Comparison of ENCODE assay signal across 26 mouse cellular contexts in genomic region chr9:42396141-42396540, GRCm38 (mm10). TPM values are rescaled to one million over a fixed set of nuclear protein-coding genes. Genes with fewer than 3 reads are reported as not detected.
DNase-seq lines count a peak whose midpoint lies in the region; ATAC-seq and TF ChIP-seq lines count a peak whose summit lies in the region.
"Had no signal": no experiment of that assay in that cellular context is flagged by ENCODE, and none has a peak within 500 bp of the region (broad histone marks: within the 10 kb centered on the region; RNA-seq: fewer than 3 reads in every experiment).

No protein-coding gene starts in this region.

- H3K79me2 ChIP-seq in CH12.LX (replicated peaks; ENCODE audit: control insufficient read depth, extremely low read depth, insufficient read depth, poor library complexity, severe bottlenecking) = no peaks in the 10 kb centered on the region

- 31% methylated on average over 2 of the region's 2 CpGs for WGBS in heart, embryonic 16.5 days

- intact Hi-C loops in heart, postnatal 36 days (cut with DNase I) = no loop called here
- intact Hi-C loops in heart, postnatal 10 days (cut with DNase I) = no loop called here

- H3K27me3 ChIP-seq in heart, embryonic 16.5 days (ENCODE audit: control insufficient read depth, insufficient read depth, low read length) = peaks cover 12% of the 10 kb centered on the region
- H3K27me3 ChIP-seq in CH12.LX (replicated peaks) = no peaks in the 10 kb centered on the region
- H3K27me3 ChIP-seq: embryonic facial prominence, embryonic 13.5 days; embryonic facial prominence, embryonic 15.5 days had no signal

- no peak overlapping the region for H3K4me2 ChIP-seq in heart, embryonic 16.5 days (ENCODE audit: low read depth, low read length)
- peak overlapping the region; percentile 44 for H3K4me2 ChIP-seq in CH12.LX (ENCODE audit: insufficient read depth, low read depth, poor library complexity, severe bottlenecking)
- H3K4me2 ChIP-seq: embryonic facial prominence, embryonic 13.5 days; embryonic facial prominence, embryonic 15.5 days; forebrain, embryonic 12.5 days had no signal

- TF ChIP-seq RAD21 in CH12.LX (IDR thresholded peaks at IDR 0.05; ENCODE audit: low read depth, low read length) = no peak

- in situ Hi-C loops in CH12.LX (cut with MboI; ENCODE audit: low pct_ligation_motif_present, low pct_unique_long_range_greater_than_20kb, low sequenced_read_pairs) = loop anchor here (5.0 to 25.0 kb wide), 2 partner anchors 76 to 391 kb away; no protein-coding TSS in a partner anchor

- no peak for TF ChIP-seq POLR2A in CH12.LX (IDR thresholded peaks at IDR 0.05; ENCODE audit: low read depth, low read length)

- H3K27ac ChIP-seq in heart, embryonic 16.5 days (ENCODE audit: low read length) = no peak overlapping the region
- H3K27ac ChIP-seq in CH12.LX (ENCODE audit: insufficient read depth, low read depth) = no peak overlapping the region
- H3K27ac ChIP-seq: embryonic facial prominence, embryonic 13.5 days; embryonic facial prominence, embryonic 15.5 days; forebrain, embryonic 10.5 days; forebrain, embryonic 12.5 days had no signal

- DNase-seq in heart, postnatal 36 days = no peak
- peak; percentile 33 to 36 for DNase-seq in heart, postnatal 10 days
- no peak for DNase-seq in heart, adult 11 months
- peak; percentile 79 for DNase-seq in CH12.LX (ENCODE audit: extremely low read depth)
- no peak for DNase-seq in spleen, postnatal 36 days (ENCODE audit: low spot score in 2 of 2)
- DNase-seq: adrenal gland, adult 2 months; adrenal gland, postnatal 10 days; adrenal gland, postnatal 25 days; B cell, adult 2 months; cerebellum, adult 11 months; cerebellum, adult 18-20 months; cerebellum, adult 8-10 months; cerebellum, adult 9-11 months; cerebellum, postnatal 14 days; cerebellum, postnatal 36 days; embryo, embryonic 11 days; forebrain, postnatal 0 days had no signal

- ATAC-seq in heart, embryonic 16.5 days (replicated peaks; ENCODE audit: extremely low read depth, insufficient read depth, low FRiP score) = peak; percentile 37; the same call in 1 of the 2 replicates
- ATAC-seq: CD4-positive, CD25-positive, alpha-beta regulatory T cell, adult 4 months; forebrain, embryonic 14.5 days; forebrain, postnatal 0 days had no signal

- no peaks in the 10 kb centered on the region for H3K36me3 ChIP-seq in heart, embryonic 16.5 days (ENCODE audit: control insufficient read depth, insufficient read depth)
- no peaks in the 10 kb centered on the region for H3K36me3 ChIP-seq in CH12.LX (replicated peaks in 1 of 2; ENCODE audit: control insufficient read depth in 1 of 2, insufficient read depth in 1 of 2, low read length in 1 of 2)
- H3K36me3 ChIP-seq: embryonic facial prominence, embryonic 13.5 days; embryonic facial prominence, embryonic 15.5 days; forebrain, embryonic 10.5 days; forebrain, embryonic 12.5 days had no signal

- H3K4me1 ChIP-seq in heart, embryonic 16.5 days (ENCODE audit: control insufficient read depth, insufficient read depth, low read length) = no peaks in the 10 kb centered on the region; the same call in 1 of the 2 replicates
- H3K4me1 ChIP-seq in CH12.LX (ENCODE audit: control insufficient read depth in 1 of 2, insufficient read depth in 2 of 2) = peaks cover 31 to 73% of the 10 kb centered on the region in 2 experiments

- H3K4me3 ChIP-seq in heart, embryonic 16.5 days (ENCODE audit: low read length) = no peak overlapping the region
- H3K4me3 ChIP-seq in CH12.LX (replicated peaks in 1 of 3; ENCODE audit: low read depth in 2 of 3, low read length in 2 of 3, poor library complexity in 1 of 3) = no peak overlapping the region
- H3K4me3 ChIP-seq: embryonic facial prominence, embryonic 13.5 days; embryonic facial prominence, embryonic 15.5 days; erythroblast, embryonic 14.5 days; forebrain, embryonic 10.5 days; forebrain, embryonic 12.5 days had no signal

- dilution Hi-C loops in CH12.LX (cut with MboI; ENCODE audit: extremely low pct_ligation_motif_present, extremely low pct_unique_long_range_greater_than_20kb, low sequenced_read_pairs) = no loop called here

- no peak overlapping the region for H3K9ac ChIP-seq in heart, embryonic 16.5 days (ENCODE audit: low read length)
- H3K9ac ChIP-seq in CH12.LX (ENCODE audit: insufficient read depth, low read depth) = no peak overlapping the region
- H3K9ac ChIP-seq: embryonic facial prominence, embryonic 13.5 days; embryonic facial prominence, embryonic 15.5 days; forebrain, embryonic 12.5 days; forebrain, postnatal 0 days had no signal

- peak; percentile 86 for TF ChIP-seq EP300 in CH12.LX (IDR thresholded peaks at IDR 0.05; ENCODE audit: low read length)

- no peaks in the 10 kb centered on the region for H3K9me3 ChIP-seq in heart, embryonic 16.5 days (replicated peaks; ENCODE audit: control insufficient read depth, low read length)
- no peaks in the 10 kb centered on the region for H3K9me3 ChIP-seq in CH12.LX (replicated peaks; ENCODE audit: low read length)
- H3K9me3 ChIP-seq: embryonic facial prominence, embryonic 13.5 days; embryonic facial prominence, embryonic 15.5 days; forebrain, embryonic 10.5 days; forebrain, embryonic 12.5 days had no signal

- TF ChIP-seq CTCF in CH12.LX (conservative IDR thresholded peaks at IDR 0.05 in 1 of 2, IDR thresholded peaks at IDR 0.05 in 1 of 2; ENCODE audit: low read depth in 2 of 2, low read length in 2 of 2) = no peak

TF ChIP-seq in CH12.LX, 34 proteins besides CTCF, POLR2A, EP300 and RAD21:
- TF ChIP-seq KAT2A (IDR thresholded peaks at IDR 0.05; ENCODE audit: insufficient replicate concordance, low read length) = 0 out of 2 replicates have a peak, but pooled peaks have one; percentile 47
- 0 out of 2 replicates have a peak, but pooled peaks have one; percentile 35 for TF ChIP-seq MAFK (IDR thresholded peaks at IDR 0.05; ENCODE audit: insufficient replicate concordance, low read length)
- TF ChIP-seq MYC (IDR thresholded peaks at IDR 0.05; ENCODE audit: low read depth, low read length) = no peak
- peak; percentile 38; the same call in 1 of the 2 replicates for TF ChIP-seq BHLHE40 (IDR thresholded peaks at IDR 0.05; ENCODE audit: low read depth, low read length)
- peak; percentile 33 for TF ChIP-seq ETS1 (conservative IDR thresholded peaks at IDR 0.05; ENCODE audit: low read depth, low read length)
- TF ChIP-seq CHD2 (IDR thresholded peaks at IDR 0.05; ENCODE audit: low read length) = peak; percentile 36; the same call in 1 of the 2 replicates
- no peak for TF ChIP-seq PAX5 (IDR thresholded peaks at IDR 0.05; ENCODE audit: low read length)
- peak; percentile 40; the same call in 1 of the 2 replicates for TF ChIP-seq NELFE (IDR thresholded peaks at IDR 0.05; ENCODE audit: low read depth, low read length)
- peak; percentile 97 for TF ChIP-seq MEF2A (IDR thresholded peaks at IDR 0.05; ENCODE audit: borderline replicate concordance, low read depth, low read length)
- no peak for TF ChIP-seq MAX (IDR thresholded peaks at IDR 0.05; ENCODE audit: low read length)
- TF ChIP-seq SIN3A (IDR thresholded peaks at IDR 0.05; ENCODE audit: low read length) = peak; percentile 54; the same call in 1 of the 2 replicates
- peak; percentile 88 for TF ChIP-seq IRF4 (IDR thresholded peaks at IDR 0.05; ENCODE audit: low read depth, low read length)
- TF ChIP-seq E2F4 (IDR thresholded peaks at IDR 0.05; ENCODE audit: insufficient replicate concordance, low read depth, low read length) = no peak
- 0 out of 2 replicates have a peak, but pooled peaks have one; percentile 76 for TF ChIP-seq RCOR1 (conservative IDR thresholded peaks at IDR 0.05; ENCODE audit: low read depth, low read length)
- TF ChIP-seq ZMIZ1 (IDR thresholded peaks at IDR 0.05; ENCODE audit: low read depth, low read length) = 0 out of 2 replicates have a peak, but pooled peaks have one; percentile 39

RNA-seq across cellular contexts. Expression of gene Tecta, which starts 3.6 kb away (rescaled TPM):
- 0.01 TPM in 1 of 2 replicates, not detected in the other for polyA plus RNA-seq in heart, embryonic 16.5 days (2015; fragmentation: Nextera tagmentation; extraction: Ambion mirVana)
- not detected for total RNA-seq in heart, postnatal 36 days (2021)
- under 1 TPM; 0.19 to 0.22 TPM for total RNA-seq in heart, postnatal 10 days (2021)
- total RNA-seq in CH12.LX (2012; rRNA removed) = 0.04 TPM in 1 of 2 replicates, not detected in the other
- not detected in 2 replicates for total RNA-seq in CH12.LX (2014; rRNA removed)
- 0.09 TPM in 1 of 2 replicates, not detected in the other for polyA plus RNA-seq in CH12.LX (2012; ENCODE audit: insufficient read length, low read depth)
- total RNA-seq: MEL had no signal
- polyA plus RNA-seq: CD4-positive, CD25-positive, alpha-beta regulatory T cell, adult 4 months had no signal

Comparison
In these comparisons a context has a peak if more than half of its experiments do, and no peak if none do; other contexts are left out.
1. DNase-seq: peak in heart, postnatal 10 days (2 of 2) and CH12.LX (single experiment); none in heart, postnatal 36 days (0 of 2), heart, adult 11 months (single experiment) and spleen, postnatal 36 days (0 of 2).